Mouse (Mus musculus) macrophage (primary cell): ENCODE measurements around the gene Celf2. TPM values are rescaled to one million over a fixed set of nuclear protein-coding genes. Genes with fewer than 3 reads are reported as not detected.

ENCODE experiments used
- H3K27ac ChIP-seq: fragments of 350-480 bp; formaldehyde crosslinking; 2 replicates; pipeline ENCODE4 v1.9.0; 2021
- H3K36me3 ChIP-seq: fragments of 350-480 bp; formaldehyde crosslinking; 2 replicates; pipeline ENCODE4 v1.9.0; 2021; ENCODE audit errors: inconsistent target
- H3K4me3 ChIP-seq: fragments of 350-480 bp; formaldehyde crosslinking; 2 replicates; pipeline ENCODE4 v1.9.0; 2021; ENCODE audit errors: inconsistent target
- H3K79me2 ChIP-seq: fragments of 350-480 bp; formaldehyde crosslinking; 2 replicates; pipeline ENCODE4 v1.9.0; 2021; ENCODE audit errors: inconsistent target
- WGBS: methylation state at CpG from one replicate; pipeline ENCODE4 v1.1.7; 2026; ENCODE audit warnings: inconsistent platforms; ENCODE audit not compliant: missing documents; 5-methylcytosine and 5-hydroxymethylcytosine counted together
- polyA plus RNA-seq: library from polyadenylated mRNA; stranded (reverse); fragments of 250-400 nt; gene quantifications from 3 replicates; pipeline ENCODE4 v1.2.4, GENCODE M21; 2018; ENCODE audit warnings: inconsistent platforms

Gene Celf2
- polyA plus RNA-seq, 1 experiment from 2014 or later, result 142 TPM

DNA sequence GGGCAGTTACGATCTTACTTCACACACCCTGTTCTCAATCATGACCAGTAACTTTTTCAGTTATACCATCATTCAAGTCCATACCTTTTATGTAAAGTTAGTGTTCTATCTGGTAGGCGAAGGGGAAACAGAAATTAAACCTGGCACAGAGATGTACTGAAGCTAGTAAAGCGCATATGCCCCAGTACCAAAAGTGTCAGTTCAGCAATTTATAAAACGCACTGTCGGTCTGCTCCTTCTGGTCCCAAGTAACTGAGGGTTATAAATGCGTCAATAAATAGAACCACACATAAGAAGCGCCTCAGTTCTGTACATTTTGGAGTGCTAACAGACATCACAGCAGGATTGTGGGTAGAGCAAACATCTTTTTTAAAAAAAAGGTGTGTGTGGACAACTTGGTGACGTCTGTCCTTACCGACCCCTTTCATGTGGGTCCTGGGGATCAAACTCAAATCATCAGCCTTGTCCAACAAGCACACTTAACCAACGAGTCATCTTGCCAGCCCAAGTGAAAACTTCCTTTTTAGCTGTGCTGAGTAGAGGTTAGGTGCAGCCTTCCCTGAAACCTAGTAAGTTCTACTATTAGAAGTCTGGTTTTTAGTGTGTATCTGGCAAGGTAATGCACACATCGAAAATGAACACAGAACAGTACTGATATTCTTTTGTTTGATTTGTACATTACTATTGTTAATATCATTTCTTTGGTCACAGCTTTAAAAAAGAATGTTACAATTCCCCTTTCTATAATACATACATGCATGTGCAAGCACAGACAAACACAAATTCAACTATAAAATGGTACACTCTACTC is 803.2 kb downstream of the Celf2 start:
- peak overlapping the region; percentile 73 for H3K27ac ChIP-seq
- 42% methylated on average over 11 of the region's 11 CpGs for WGBS
- H3K4me3 ChIP-seq, result no peak overlapping the region
- no peaks in the 10 kb centered on the region for H3K36me3 ChIP-seq
- H3K79me2 ChIP-seq, result peaks cover 93% of the 10 kb centered on the region

DNA sequence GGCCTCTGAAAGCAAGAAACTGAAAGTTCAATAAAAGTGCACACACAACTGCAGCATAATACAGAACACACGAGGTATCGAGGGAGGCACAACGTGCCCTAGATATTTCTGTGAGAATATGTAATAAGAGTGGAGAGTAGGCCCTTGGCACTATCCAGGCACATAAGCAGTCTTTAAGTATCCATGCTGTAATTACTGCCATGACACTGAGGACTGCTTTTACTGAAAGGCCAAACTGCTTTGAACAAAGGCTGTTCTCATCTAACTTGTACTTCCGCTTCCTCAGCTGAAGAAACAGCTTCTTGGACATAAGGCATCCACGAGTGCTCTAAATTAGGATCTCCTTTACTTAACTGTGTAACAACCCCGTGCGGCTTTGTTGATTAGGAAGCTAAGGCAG is 803.9 kb downstream of the Celf2 start:
- 15% methylated on average over 7 of the region's 7 CpGs for WGBS
- no peaks in the 10 kb centered on the region for H3K36me3 ChIP-seq
- peaks cover 88% of the 10 kb centered on the region for H3K79me2 ChIP-seq
- H3K27ac ChIP-seq, result peak overlapping the region; percentile 73
- H3K4me3 ChIP-seq, result no peak overlapping the region

DNA sequence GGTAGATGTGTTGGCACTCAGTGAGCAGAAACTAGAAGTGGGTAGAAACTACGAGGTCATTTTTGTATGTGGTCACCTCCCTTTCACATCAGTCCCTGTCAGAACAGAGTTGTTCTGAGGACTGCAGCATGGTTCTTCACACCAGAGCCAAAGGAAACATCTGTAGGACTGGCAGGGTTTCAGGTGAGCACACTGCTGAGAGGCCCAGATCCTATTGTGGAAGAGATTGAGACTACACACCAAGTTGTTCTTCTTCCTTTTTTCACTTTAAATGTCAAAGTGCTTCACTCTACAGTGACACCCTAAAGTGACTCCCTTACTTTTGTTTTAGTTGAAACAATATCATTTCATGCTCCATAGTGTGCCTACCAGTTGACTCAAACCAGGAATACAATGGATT is 804.6 kb downstream of the Celf2 start:
- Histone ChIP-seq H3K27ac (peak overlapping the region; percentile 73), H3K4me3 (no peak overlapping the region), H3K79me2 (peaks cover 88% of the 10 kb centered on the region), H3K36me3 (no peaks in the 10 kb centered on the region; the same call in 1 of the 2 replicates)
- 20% methylated on average over 1 of the region's 1 CpGs for WGBS

DNA sequence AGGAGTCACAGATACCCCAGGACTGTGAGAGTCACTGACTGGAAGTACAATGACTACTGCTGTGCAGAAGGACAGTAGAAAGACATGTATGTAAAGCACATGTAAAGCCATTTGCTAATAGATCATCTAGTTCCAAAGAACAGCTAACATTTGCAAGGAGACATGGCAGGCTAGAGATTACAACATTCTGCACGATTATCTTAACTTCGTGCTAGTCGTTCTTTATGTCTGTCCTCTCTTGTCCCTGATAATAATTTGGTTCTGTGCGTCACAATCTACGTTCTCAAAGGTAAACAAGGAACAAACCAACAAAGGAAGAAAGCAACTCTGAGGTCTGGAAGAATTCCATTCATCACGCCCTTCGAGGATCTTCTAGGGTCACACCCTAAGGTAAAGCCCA is 805.0 kb downstream of the Celf2 start:
- WGBS, result 80% methylated on average over 7 of the region's 7 CpGs
- Histone ChIP-seq H3K36me3 (no peaks in the 10 kb centered on the region; the same call in 1 of the 2 replicates), H3K27ac (peak overlapping the region; percentile 73), H3K4me3 (no peak overlapping the region), H3K79me2 (peaks cover 88% of the 10 kb centered on the region)

DNA sequence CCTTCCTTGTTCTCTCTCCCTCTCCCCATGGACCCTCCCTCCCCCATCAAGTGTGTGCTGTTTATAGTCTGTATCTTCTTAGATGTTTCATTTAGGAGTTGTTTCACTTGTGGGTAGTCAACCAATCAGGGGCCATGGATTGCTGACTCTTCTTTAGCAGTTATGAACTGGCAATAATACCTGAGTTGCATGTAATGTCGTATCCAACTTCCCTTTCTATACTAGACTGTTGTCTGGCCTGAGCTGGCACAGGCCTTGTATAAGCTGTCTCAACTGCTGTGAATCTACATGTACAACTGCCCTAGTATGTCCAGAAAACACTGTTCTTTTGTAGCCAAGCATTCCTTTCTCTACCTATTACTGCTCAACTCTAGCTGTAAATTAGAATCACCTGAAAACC is 813.0 kb downstream of the Celf2 start:
- peaks cover 7% of the 10 kb centered on the region; the same call in 1 of the 2 replicates for H3K36me3 ChIP-seq
- WGBS, result 0% methylated on average over 1 of the region's 1 CpGs
- peak overlapping the region; percentile 59 for H3K27ac ChIP-seq
- peaks cover 93% of the 10 kb centered on the region for H3K79me2 ChIP-seq
- H3K4me3 ChIP-seq, result no peak overlapping the region

DNA sequence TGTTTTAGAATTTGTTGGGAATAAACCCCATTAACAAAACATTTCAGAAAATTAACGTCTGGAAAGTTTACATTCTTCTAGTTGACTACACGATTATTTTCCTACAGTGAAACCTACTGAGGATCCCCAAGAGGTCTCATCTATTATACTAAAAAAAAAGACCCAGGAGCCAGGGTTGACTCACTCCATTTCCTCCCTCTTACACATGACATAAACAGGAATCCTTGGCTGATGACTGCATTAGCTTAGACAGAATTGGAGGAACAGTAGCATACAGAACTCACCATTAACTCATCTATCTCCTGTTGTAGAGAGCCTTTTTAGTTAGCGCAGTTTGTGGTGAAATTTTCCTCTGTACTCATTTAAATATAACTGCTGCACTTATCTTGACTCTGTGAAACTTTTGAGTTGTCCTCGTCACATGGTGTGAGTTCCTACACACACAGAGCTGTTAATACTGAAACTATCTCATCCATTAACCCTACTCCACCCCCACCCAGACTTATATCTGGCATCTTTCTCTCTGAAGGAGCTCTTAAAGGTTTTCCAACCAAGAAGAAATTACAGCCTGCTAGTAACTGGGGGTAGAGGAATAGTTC is 813.9 kb downstream of the Celf2 start:
- Histone ChIP-seq H3K79me2 (peaks cover 100% of the 10 kb centered on the region), H3K4me3 (no peak overlapping the region), H3K27ac (peak overlapping the region; percentile 59), H3K36me3 (peaks cover 7% of the 10 kb centered on the region; the same call in 1 of the 2 replicates)
- WGBS, result 41% methylated on average over 4 of the region's 4 CpGs

DNA sequence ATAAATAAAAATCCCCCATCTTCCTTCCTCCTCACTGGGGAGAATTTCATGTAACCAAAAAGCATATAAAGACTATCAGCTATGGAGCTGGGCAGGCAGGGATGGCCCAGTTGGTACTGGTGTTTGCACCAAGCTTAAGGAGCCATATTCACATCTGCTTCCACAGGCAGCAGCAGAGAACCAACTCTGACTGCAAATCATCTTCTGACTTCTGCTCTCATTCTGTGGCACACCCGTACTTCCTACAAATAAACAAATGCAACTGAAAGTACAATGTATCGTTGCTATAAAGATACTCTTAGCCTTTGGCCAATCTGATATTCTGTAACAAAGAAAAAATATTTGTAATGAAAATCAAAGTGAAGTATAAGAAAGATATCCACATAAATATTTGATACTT is 819.7 kb downstream of the Celf2 start:
- no peak overlapping the region for H3K4me3 ChIP-seq
- no peak overlapping the region for H3K27ac ChIP-seq
- WGBS, result 26% methylated on average over 2 of the region's 2 CpGs

DNA sequence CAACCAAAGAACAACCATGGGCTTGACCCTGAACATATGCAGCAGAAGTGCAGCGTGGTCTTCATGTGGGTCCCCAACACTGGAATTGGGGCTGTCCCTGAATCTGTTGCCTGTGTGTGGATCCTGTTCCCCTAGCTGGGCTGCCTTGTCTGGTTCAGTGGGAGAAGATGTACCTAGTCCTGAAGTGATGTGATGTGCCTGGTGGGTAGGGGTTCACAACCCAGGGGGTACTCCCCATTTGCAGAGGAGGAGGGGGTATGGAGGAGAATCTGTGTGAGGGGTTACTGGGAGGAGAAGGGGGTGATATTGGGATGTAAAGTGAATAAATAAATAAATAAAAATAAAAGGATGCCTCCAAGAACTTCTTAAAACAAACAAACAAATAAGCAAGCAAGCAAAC is 831.1 kb downstream of the Celf2 start:
- 100% methylated on average over 1 of the region's 1 CpGs for whole genome bisulfite sequencing
- Histone ChIP-seq H3K4me3 (no peak overlapping the region), H3K79me2 (peaks cover 97% of the 10 kb centered on the region), H3K36me3 (no peaks in the 10 kb centered on the region; the same call in 1 of the 2 replicates), H3K27ac (no peak overlapping the region)

More for the DNA sequence above, 819.7 kb downstream of the Celf2 start:
- Histone ChIP-seq H3K36me3 (peaks cover 7% of the 10 kb centered on the region; the same call in 1 of the 2 replicates), H3K79me2 (peaks cover 100% of the 10 kb centered on the region)

DNA sequence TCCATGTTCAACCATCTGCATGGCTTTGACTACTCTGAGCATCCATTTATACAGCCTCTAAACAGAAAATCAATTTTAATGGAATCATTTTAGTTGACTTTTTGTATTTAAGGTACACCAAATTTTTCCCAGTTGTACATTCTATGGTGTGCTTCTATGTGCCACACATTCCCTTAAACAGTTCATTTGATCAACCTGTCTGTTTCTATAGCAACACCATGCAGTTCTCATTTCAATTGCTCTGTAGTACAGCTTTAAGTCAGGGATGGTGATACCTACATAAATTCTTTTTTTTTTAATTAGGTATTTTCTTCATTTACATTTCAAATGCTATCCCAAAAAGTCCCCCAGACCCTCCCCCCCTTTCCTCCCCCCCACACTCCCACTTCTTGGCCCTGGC is 831.9 kb downstream of the Celf2 start:
- Histone ChIP-seq H3K79me2 (peaks cover 98% of the 10 kb centered on the region), H3K4me3 (no peak overlapping the region)

DNA sequence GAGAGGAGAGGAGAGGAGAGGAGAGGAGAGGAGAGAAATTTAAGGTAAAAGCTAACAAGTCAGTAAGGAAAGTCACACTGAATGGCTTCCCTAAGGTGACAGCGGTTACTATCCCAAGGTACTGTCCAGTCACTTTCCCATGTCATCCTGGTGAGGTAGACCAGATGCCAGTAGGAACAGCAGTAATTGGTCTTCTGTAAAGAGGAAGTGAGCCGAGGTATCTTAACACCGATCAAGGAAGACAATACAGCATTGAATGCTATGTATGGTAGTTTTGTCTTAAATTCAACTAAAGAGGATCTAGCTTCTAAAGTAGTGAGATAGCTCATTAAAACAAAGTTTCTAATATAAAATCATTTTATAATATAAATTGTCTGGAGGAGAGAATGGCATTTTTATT is 835.0 kb downstream of the Celf2 start:
- no peak overlapping the region for H3K27ac ChIP-seq
- no peak overlapping the region for H3K4me3 ChIP-seq
- H3K79me2 ChIP-seq, result peaks cover 97% of the 10 kb centered on the region
- 39% methylated on average over 3 of the region's 3 CpGs for WGBS
- no peaks in the 10 kb centered on the region; the same call in 1 of the 2 replicates for H3K36me3 ChIP-seq

More for the DNA sequence above, 831.9 kb downstream of the Celf2 start:
- no peaks in the 10 kb centered on the region; the same call in 1 of the 2 replicates for H3K36me3 ChIP-seq
- H3K27ac ChIP-seq, result no peak overlapping the region

DNA sequence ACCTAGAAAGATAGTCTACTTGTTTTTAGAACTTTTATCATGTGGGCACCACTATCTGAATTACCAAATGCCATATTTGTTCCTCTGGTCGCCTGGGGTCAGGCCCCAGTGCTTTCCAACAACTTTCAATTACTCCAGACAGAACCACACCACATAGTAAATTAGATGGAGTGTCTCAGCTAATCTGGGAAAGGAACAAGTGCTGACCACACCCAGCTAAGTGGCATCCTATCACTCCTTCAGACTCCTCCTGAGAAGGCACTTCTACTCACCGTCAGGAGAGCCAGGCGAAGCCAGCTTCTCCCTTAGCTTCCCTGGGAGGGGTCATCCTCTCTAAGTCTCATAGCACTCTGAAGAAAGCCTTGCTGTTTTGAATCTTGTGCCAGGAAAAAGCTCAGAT is 835.9 kb downstream of the Celf2 start:
- Histone ChIP-seq H3K4me3 (no peak overlapping the region), H3K27ac (no peak overlapping the region), H3K36me3 (no peaks in the 10 kb centered on the region; the same call in 1 of the 2 replicates), H3K79me2 (peaks cover 97% of the 10 kb centered on the region)
- WGBS, result 95% methylated on average over 3 of the region's 3 CpGs

DNA sequence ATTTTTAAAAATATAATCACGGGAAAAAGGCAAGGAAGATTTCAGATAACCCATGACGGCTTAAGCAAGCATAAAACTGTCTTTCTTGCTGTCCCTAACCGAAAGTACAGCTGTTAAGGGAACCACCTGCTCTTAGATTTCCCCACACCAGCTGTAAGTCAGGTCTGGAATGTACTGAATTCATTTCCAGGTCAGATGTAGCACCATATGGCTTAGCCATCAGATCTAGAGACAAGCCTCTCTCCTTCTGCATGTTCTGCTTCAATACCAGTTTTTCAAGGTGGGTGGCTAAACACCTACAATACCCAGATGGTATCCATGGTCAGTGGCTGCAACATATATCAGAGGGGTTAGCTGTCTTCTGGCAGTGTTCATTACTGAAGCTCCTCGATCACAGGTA is 841.8 kb downstream of the Celf2 start:
- Histone ChIP-seq H3K79me2 (peaks cover 98% of the 10 kb centered on the region), H3K27ac (no peak overlapping the region), H3K36me3 (peaks cover 12% of the 10 kb centered on the region), H3K4me3 (no peak overlapping the region)
- WGBS, result 92% methylated on average over 4 of the region's 4 CpGs

DNA sequence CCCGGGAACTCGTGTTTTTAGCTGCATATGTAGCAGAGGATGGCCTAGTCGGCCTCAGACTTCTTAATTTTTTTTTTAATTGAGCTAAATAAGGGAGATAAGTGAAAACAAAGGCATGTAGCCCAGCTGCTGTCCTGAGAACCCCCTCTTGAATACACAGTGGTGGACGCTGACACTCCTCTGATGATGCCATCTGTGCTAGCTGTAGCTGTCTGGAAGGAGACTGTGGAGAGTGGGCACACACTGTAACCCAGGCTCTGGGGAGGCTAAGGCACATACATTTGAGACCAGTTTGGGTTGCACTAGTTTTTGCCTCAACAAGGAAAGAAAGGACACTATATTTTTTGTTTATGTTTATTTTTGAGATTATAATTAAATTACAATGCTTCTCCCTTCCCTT is 849.5 kb downstream of the Celf2 start:
- Histone ChIP-seq H3K4me3 (no peak overlapping the region), H3K36me3 (peaks cover 25% of the 10 kb centered on the region), H3K79me2 (peaks cover 100% of the 10 kb centered on the region), H3K27ac (no peak overlapping the region)
- 91% methylated on average over 4 of the region's 4 CpGs for WGBS

DNA sequence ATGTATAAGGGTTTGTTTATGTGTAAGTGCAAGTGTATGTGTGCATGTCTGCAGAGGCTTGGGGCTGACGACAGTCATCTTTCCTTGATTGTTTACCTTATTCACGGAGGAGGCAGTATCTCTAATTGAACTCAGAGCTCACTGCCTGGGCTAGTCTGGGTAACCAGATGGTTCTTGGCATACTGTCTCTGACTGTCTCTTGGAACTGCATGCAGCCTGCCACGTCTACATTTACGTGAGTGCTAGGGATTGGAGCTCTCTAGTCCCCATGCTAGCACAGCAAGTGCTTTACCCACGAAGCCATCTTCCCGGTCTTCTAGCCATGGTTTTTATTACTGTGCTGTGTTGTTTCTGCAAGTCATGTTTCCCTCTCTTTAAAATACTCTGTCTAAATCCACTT is 855.6 kb downstream of the Celf2 start:
- WGBS, result 88% methylated on average over 6 of the region's 6 CpGs
- Histone ChIP-seq H3K36me3 (0 out of 2 replicates have a peak, but pooled peaks cover 7% of the 10 kb centered on the region), H3K79me2 (peaks cover 100% of the 10 kb centered on the region), H3K4me3 (no peak overlapping the region), H3K27ac (no peak overlapping the region)

DNA sequence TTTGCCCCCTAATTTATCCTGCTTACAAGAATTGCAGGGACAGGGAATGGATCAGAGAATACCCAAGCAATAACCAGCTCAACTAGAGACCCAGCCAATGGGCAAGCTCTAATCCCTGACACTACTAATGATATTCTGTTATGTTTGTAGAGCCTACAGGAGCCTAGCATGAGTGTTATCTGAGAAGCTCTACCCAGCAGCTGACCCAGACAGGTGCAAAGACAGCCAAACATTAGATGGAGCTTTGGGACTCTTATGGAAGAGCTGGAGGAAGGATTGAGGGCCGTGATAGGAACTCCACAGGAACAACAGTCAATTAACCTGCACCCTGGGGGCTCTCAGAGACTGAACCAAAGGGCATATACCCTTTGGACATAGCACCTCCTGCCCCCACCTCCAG is 857.7 kb downstream of the Celf2 start:
- Histone ChIP-seq H3K36me3 (no peaks in the 10 kb centered on the region), H3K27ac (no peak overlapping the region)
- WGBS, result 100% methylated on average over 1 of the region's 1 CpGs

More for the DNA sequence above, 857.7 kb downstream of the Celf2 start:
- peaks cover 99% of the 10 kb centered on the region for H3K79me2 ChIP-seq
- H3K4me3 ChIP-seq, result no peak overlapping the region
